Mouse (Mus musculus) liver, embryonic 15.5 days (tissue): ENCODE measurements at regions not wholly inside any gene's neighbourhood (a gene's known extent, or its start where the extent isn't known, plus 50 kb on each side); places are given as distances from the start of the nearest gene placed in this dataset.

Experiments
- ATAC-seq: fragments of 200-750 bp; cut with Nextera tagmentation; 2 replicates; pipeline ENCODE4 v1.8.0; 2017; ENCODE audit warnings: moderate number of reproducible peaks, mild to moderate bottlenecking, moderate library complexity; ENCODE audit not compliant: insufficient read depth
- H3K27ac ChIP-seq: fragments of 300-500 bp; sonication (generic); replicated peaks from 2 replicates; pipeline ENCODE4 v1.5.1; 2015; ENCODE audit warnings: mild to moderate bottlenecking, inconsistent platforms
- H3K27me3 ChIP-seq: fragments of 300-500 bp; sonication (generic); 2 replicates; pipeline ENCODE4 v1.6.1; 2015; ENCODE audit warnings: mild to moderate bottlenecking, inconsistent platforms
- H3K36me3 ChIP-seq: fragments of 300-500 bp; sonication (generic); replicated peaks from 2 replicates; pipeline ENCODE4 v1.6.1; 2015; ENCODE audit warnings: moderate library complexity, mild to moderate bottlenecking, inconsistent platforms
- H3K4me1 ChIP-seq: fragments of 300-500 bp; sonication (generic); replicated peaks from 2 replicates; pipeline ENCODE4 v1.6.1; 2015; ENCODE audit warnings: inconsistent platforms
- H3K4me2 ChIP-seq: fragments of 300-500 bp; sonication (generic); 2 replicates; pipeline ENCODE4 v1.6.1; 2015; ENCODE audit warnings: moderate library complexity, mild to moderate bottlenecking, inconsistent platforms
- H3K4me3 ChIP-seq: fragments of 300-500 bp; sonication (generic); replicated peaks from 2 replicates; pipeline ENCODE4 v1.5.1; 2015; ENCODE audit warnings: mild to moderate bottlenecking, inconsistent platforms
- H3K9ac ChIP-seq: fragments of 300-500 bp; sonication (generic); 2 replicates; pipeline ENCODE4 v1.6.1; 2015; ENCODE audit warnings: moderate library complexity, mild to moderate bottlenecking, inconsistent platforms
- H3K9me3 ChIP-seq: fragments of 300-500 bp; sonication (generic); replicated peaks from 2 replicates; pipeline ENCODE4 v1.6.1; 2016; ENCODE audit warnings: inconsistent platforms
- WGBS: fragments of 180-500 bp; shearing (Covaris S2); methylation state at CpG from one replicate; pipeline ENCODE4 v1.1.7; 2015; ENCODE audit warnings: mixed read lengths; ENCODE audit not compliant: insufficient replicate concordance; 5-methylcytosine and 5-hydroxymethylcytosine counted together

DNA sequence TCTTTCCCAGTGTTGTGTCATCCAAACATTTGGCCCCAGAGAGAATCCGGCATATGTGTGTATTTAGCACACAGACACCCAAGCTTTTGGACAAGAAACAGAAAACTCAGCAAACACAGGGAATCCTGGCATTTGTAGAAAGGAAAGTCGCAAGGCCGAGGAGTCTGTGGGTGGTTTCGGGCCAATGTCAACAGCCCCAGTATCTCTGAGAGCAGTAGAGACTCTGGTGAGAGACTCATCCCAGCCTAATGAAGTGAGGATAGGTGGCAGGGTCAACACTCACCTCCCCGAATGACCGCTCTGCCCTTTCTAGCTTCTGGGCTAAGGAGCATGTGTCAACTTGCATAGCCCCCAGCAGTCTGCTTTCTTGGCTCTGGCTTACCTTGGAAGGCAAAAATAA lies 52.9 kb upstream of the Fam180a start:
- no peaks in the 10 kb centered on the region for H3K36me3 ChIP-seq
- 81% methylated on average over 6 of the region's 6 CpGs for WGBS
- no peaks in the 10 kb centered on the region for H3K27me3 ChIP-seq
- no peak overlapping the region for H3K4me3 ChIP-seq
- H3K4me1 ChIP-seq, result peaks cover 12% of the 10 kb centered on the region; the same call in 1 of the 2 replicates
- H3K27ac ChIP-seq, result no peak overlapping the region
- no peak for ATAC-seq
- H3K9me3 ChIP-seq, result no peaks in the 10 kb centered on the region
- H3K9ac ChIP-seq, result no peak overlapping the region
- H3K4me2 ChIP-seq, result no peak overlapping the region

DNA sequence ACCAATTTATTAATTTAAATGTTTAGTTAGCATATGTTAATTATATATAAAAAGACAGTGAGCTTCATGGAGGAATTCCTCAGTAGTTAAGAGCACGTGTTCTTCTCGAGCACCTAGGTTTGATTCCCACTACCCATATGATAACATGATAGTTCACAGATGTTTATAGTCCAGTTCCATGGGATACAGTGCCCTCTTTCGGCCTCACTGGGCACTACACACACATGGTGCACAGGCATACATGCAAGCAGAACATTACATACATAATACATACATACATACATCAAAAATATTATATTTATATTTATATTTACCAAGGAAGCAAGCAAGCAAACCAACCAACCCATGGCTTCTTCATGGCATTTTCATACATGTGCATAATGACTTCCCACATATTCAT lies 51.6 kb upstream of the Fam180a start:
- Histone ChIP-seq H3K9me3 (no peaks in the 10 kb centered on the region), H3K27me3 (no peaks in the 10 kb centered on the region), H3K4me3 (no peak overlapping the region), H3K36me3 (no peaks in the 10 kb centered on the region), H3K4me1 (peaks cover 12% of the 10 kb centered on the region; the same call in 1 of the 2 replicates), H3K9ac (no peak overlapping the region), H3K4me2 (no peak overlapping the region), H3K27ac (no peak overlapping the region)
- ATAC-seq, result no peak
- 60% methylated on average over 3 of the region's 3 CpGs for WGBS

DNA sequence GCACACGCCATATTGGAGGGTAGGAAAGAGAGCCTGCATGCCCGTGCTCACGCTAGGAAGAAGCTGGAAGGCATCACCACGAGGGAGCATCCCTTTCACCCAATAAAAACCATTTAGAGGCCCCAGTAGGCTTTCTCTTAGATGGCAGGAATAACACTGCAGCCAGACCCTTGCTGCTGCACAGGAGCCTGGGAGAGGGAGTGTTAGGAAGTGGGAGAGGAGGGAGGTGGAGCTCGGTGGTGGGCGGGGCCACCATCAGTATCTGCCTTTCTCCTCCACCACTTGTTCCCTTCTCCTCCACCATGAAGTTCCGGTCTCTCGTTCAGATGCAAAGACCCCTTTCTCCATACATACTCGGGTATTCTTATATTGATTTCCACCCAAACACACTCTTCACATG lies 50.6 kb upstream of the Fam180a start:
- ATAC-seq, result no peak
- no peak overlapping the region for H3K4me3 ChIP-seq
- WGBS, result 61% methylated on average over 9 of the region's 9 CpGs
- no peak overlapping the region for H3K4me2 ChIP-seq
- H3K9me3 ChIP-seq, result no peaks in the 10 kb centered on the region
- no peak overlapping the region for H3K9ac ChIP-seq
- no peak overlapping the region for H3K27ac ChIP-seq
- no peaks in the 10 kb centered on the region for H3K27me3 ChIP-seq
- H3K4me1 ChIP-seq, result peaks cover 12% of the 10 kb centered on the region; the same call in 1 of the 2 replicates
- H3K36me3 ChIP-seq, result no peaks in the 10 kb centered on the region
